Mouse (Mus musculus): ENCODE results near the gene Mylk2.

DNA sequence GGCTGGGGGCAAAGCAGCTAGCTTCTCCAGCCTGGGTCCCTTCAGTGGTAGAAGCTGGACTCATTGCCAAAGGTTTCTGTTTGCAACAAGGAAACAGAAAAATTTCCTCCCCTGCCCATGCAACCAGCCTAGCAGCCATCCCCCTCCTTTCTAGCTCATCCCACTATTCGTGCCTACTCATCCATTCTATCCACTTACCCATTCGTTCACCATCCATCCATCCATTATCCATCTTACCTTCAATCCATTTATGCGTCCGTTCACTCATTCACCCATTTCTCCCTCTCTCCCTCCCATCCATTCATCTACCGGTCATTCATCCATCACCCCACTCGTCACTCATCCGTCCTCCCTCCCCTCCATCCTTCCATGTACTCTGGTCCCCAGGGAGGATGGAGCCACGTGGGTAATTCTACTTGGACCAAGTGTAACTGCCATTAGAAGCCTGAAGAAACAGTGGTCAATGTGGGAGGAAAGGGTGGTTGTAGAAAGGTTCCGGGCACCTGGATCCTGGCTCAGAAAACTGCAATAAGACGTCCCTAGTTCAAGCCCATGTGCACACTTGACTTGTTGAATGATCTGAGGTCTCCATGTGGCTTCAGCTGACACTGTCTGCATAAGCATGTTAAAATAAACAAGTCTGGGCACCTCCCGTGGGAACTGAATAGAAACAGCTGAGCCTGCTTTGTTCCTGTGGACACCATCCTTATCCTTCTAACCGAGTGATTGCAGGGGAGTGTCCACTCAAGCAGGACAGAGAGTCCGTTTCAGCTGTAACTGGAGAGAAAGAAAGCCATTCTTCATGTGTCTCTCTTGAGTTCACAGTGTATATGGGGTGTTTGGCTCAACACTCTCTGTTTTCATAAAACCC is 40.9 kb downstream of the Mylk2 start:
- no peak for TF ChIP-seq GATA1 (IDR thresholded peaks at IDR 0.05; ENCODE audit: low read length)
- no peak for TF ChIP-seq TAL1 (IDR thresholded peaks at IDR 0.05; ENCODE audit: low read length)
